Mouse (Mus musculus) frontal cortex, adult (tissue): ENCODE data around the gene Mfsd12.

Experiments
- ATAC-seq: cut with Nextera tagmentation; 2 replicates; pipeline ENCODE4 v1.9.2; 2017; ENCODE audit warnings: mild to moderate bottlenecking, moderate library complexity, mixed read lengths; ENCODE audit not compliant: low TSS enrichment

Gene Mfsd12

DNA sequence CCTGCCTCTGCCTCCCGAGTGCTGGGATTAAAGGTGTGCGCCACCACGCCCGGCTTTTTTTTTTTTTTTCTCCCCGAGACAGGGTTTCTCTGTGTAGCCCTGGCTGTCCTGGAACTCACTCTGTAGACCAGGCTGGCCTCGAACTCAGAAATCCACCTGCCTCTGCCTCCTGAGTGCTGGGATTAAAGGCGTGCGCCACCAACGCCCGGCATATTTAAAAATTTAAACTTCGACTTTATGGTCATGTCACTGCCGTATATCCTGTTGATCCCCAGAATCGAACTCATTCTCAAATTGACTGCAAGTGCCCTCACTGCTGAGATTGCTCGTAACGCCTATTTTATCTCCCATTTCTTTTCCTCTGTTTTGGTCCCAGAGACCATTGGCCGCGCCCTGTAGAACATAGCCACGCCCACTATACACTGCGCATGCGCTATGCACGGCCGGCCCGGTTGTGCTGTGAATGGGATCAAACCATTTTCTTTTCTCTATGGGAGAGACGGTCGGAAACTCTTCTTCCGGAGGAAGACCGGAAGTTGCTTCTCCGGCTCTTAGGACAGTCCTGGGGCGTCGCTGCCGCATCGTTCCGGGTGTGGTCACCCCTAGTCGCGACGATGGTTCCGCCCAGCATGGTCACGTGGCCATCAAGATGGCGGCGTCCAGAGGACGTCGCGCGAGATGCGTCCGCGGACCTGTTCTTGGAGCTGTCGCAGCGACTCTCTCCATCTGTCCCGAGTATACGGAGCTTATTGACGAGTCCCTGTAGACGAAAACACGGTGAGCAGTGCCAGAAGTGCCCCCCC is 26.7 kb downstream of the Mfsd12 start, which contains the start of the genes Dohh and Gm48551:
TSS of gene Dohh (plus strand) at position 627 of the 803 bp plus-strand sequence.
TSS of gene Gm48551 (plus strand) at position 665 of the 803 bp plus-strand sequence.
- ATAC-seq: peak; percentile 96

DNA sequence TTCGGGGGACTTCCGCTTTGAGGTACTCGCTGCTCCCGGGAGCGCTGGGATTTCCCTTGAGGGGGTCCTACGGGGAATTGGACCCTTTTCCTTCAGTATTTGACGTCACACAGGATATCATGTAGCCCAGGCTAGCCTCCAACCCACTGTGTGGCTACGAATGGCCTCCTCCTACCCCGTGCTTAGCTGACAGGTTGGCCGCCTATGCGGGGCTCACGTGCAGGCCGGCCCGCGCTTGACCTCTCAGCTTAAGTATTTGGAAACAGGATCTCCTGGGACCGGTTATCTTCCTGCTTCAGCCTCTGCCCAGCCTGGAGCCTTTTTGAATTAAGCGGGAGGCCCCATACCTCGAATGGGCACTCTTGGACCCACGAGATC is 27.3 kb downstream of the Mfsd12 start:
- 0 out of 2 replicates have a peak, but pooled peaks have one; percentile 0 for ATAC-seq

DNA sequence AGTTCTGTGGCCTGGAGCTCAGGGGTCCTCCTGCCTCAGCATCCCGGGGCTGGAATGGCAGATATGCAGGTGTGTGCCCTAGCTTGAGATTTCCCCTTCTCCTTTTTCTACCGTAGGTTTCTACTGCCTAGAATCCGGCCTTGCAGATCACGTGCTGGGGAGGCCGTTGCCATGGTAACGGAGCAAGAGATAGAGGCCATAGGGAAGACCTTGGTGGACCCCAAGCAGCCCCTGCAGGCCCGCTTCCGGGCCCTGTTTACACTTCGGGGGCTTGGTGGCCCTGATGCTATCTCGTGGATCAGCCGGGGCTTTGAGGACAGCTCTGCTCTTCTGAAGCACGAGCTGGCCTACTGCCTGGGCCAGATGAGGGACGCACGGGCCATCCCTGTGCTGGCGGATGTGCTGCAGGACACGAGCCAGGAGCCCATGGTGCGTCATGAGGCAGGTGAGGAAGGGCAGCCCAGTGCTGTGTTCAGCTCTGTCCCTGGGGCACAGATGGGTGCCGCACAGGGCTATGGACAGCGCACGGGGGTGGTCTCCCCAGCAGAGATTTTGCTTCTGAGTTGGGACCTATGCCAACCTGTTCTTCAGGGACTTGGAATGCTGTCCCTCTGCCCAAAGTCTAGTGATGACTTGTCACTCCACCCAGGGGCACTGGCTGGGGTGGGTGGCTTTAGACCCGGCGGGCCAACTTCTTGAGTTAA is 28.5 kb downstream of the Mfsd12 start:
- no peak for ATAC-seq

DNA sequence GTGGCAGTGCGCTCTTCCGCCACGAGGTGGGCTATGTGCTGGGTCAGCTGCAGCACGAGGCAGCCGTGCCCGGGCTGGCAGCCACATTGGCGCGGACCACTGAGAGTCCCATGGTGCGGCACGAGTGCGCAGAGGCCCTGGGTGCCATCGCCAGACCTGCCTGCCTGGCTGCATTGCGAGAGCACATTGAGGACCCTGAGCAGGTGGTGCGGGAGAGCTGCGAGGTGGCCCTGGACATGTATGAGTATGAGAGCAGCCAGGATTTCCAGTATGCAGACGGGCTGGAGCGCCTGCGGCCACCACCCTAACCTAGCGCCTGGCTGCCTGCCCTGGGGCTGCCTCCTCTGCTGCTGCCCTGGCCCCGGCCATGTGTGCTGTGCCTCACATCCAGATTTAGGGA is 30.4 kb downstream of the Mfsd12 start:
- no peak for ATAC-seq

DNA sequence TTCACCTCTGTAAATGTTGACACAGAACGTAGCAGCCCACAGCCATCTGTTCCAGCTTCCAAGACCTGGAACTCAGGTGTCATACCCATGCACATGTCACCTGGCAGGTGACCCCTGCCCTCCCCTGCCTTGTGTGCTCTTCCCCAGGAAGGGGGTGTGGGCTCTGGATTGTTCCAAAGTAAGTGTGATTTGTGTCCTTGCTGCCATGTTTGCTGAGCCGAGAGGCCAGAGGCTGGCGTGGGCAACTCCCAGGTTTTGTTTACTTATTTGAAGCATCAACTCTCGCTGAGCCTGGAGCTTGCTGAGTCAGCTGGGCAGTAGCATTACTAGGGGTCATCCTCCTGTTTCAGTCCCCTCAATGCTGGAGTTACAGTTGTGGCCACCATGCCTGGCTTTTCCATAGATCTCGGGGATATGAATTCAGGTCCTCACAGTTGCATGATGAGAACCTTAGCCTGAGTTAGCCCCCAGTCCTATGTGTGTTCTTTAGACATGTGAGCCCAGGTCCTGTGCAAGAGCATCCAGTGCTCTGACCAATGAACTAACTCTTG is 31.3 kb downstream of the Mfsd12 start, which contains the start of gene Gm48552:
TSS of gene Gm48552 (plus strand) at position 501 of the 551 bp plus-strand sequence.
- ATAC-seq: no peak

DNA sequence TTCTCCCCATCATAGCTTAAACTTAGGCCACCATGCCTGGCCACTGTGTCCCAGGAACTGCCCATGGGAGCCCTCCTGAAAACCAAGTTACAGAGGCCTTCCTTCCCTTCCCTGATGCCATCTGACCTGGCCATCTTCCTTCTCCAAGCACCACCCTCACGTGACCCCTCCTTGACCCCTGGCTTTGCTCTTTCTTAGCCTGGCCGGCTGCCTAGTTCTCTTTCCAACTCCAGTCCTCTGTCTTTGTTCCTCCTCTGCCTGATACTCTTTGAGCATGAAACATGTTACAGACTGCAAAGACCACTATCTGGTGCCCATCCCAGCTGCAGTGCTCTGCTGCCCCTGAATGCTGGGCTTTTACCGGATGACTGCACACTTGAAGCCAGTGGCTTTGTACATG is 32.1 kb downstream of the Mfsd12 start:
- no peak for ATAC-seq

DNA sequence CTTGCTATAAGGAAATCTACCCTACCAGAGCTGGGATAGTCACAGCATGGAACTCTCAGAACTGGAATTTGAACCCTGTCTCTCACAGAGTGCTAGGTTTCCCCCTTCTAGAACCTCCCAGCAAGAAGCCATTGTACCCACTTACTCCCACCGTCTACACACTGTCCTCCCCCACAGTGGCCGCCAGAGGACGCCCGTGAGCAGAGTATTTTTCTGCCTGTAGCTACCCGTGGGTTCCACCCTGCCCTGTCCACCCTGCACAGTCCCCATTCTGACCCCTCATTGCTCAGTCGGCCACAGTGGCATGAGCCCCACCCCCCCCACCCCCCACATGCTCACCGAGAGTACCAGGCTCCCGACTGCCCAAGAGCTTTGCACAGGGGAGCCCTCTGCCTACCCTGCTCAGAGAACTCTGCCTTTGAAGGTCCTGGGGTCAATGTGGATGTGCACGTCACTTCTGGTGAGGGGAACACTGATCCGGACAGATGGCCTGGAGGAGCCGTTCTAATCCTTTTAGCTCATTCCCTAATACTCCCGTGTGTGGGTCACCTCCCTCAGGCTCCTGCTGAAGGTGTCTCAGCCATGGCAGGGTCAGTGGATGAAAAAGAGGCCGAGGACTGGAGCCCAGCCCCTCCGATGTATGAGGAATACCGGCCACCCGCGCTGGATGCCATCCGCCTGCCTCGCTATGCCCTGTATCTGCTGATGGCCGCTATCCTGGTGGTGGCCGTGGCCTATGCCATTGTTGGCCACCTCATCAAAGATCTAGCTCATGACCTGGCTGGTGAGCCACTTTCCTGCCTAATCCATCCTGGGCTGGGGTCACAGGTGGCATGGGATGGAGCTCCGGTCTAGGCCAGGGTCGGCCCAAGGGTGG is 32.7 kb downstream of the Mfsd12 start:
- ATAC-seq: peak; percentile 48

DNA sequence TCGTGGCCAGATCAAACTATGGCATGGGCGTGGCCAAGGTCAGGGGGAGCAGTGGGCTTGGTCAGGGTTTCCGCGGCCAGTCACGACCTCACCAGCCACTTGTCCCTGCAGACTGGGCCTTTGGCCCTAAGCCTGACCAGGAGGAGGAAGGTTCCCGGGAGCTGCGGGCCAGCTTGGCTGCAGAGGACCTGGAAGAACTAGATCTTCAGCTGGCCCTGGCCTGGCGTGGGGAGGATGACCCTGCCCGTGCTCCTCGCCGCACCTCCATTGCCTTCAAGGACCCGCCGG is 33.3 kb downstream of the Mfsd12 start:
- ATAC-seq: no peak

DNA sequence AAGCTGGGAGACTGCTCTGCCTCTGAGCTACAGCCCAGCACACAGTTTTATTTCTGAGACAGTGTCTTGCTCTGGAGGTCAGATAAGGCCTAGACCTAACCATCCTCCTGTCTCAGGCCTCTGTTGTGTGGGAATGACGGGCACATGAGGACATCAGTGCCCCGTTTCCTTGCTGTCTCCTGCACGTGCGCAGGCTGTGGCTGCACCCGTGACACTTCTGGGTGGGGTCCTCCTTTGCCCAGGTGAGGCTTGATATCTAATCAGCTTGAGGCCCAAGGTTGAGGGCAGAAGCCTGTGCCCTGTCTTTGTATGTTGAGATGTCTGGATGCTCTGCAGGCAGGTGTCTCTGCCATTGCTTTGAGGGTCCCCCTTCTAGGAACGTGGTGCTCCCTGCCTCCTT is 35.0 kb downstream of the Mfsd12 start:
- ATAC-seq: no peak

DNA sequence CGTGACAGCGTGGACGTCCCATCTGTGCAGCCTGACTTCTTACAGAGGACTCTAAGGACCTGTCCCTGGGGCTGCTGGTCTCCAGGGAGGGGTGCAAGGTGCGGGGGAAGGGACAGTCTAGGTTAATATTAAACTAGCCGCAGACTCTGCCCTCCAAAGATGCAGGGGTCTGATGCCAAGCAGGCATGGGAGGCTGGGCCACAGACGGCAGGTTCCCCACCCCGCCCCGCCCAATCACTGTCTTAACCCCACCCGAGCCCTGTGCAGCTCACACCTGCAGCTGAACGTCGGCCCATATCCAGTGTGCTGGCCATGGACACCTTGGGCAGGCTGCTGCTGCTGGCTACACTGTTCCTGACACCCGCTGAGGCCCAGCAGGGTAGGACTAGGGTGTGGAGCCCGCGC is 35.5 kb downstream of the Mfsd12 start, which contains the start of gene Smim24:
TSS of gene Smim24 (plus strand) at position 271 of the 405 bp plus-strand sequence.
- ATAC-seq: no peak

DNA sequence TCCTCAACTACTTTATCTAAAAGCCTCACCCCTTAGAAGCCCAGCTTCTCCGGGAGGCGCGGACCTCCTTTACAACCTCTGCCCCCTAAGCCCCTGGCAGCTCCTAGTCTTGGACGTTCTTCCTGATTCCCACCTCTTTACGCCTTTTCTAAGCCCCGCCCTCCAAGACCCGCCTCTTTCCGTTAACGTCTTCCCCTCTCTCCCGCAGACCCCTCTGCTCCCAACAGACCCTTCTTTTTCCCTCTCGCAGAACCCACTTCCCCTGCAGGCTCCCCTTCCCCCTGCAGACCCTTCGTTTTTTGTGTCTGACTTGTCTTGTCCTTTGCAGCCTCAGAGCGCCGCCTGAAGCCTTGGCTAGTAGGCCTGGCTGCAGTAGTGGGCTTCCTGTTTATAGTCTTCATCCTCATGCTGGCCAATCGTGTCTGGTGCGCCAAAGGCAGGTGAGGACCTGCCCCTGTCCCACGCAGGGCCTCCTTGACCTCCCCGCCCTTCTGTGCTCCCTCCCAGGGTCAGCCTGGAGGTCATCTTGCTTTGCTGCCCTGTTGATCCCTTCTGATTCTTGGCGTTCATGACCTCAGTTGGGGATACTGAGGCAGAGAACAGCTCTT is 36.3 kb downstream of the Mfsd12 start:
- ATAC-seq: no peak

DNA sequence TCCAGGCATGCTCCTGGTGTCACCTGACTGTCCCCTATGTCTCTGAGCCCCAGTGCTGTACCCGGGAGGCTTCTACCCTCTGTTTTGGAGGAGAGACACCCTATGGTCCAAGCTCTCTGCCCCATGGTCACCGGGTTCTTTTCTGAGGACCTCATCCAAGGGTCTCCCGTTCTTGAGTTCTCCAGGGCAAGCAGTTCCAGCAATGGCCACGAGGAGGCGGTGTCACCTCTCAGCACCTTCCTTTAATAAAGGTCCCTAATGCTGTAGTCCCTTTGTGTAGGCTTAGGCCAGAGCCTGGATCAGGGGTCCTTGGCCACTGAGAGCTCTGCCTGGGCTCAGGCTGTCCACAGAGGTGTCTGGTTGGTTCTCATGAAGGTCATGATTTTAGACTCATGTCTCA is 37.8 kb downstream of the Mfsd12 start:
- ATAC-seq: no peak

DNA sequence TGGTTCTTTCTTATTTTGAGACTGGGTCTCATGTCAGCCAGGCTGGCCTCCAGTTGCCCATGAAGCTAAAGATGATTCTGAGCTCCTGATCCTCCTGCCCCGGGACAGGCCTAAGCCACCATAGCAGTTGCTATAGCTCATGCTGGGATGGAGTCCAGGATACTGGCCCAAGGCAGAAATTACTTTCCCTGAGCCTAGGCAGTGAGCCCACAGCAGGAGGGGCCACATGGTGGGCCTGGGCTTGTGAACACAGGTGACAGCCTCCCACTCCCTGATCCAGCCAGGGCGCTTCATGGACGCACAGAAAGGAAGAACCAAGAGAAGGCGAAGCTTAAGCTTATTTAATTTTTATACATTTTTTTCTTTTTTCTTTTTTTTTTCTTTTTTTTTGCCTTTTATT is 38.6 kb downstream of the Mfsd12 start:
- ATAC-seq: no peak

DNA sequence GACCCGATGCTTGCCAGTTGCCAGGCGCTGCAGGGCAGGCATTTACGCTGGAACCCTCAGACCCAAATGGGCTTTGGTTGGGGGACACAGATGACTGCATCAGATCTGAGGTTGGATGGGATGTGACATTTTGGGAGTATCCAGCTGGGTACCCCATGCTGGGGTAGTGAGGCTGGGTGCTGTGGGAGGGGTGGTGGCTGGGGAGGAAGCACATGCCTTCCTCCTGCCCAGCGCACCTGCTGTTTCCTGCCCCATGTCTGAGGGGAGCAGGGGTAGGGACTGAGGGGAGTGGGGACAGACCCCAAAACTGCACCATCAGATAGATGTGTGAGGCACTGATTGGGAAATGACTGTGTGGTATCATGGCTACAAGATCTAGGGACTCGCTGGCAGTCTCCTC is 39.5 kb downstream of the Mfsd12 start:
- ATAC-seq: no peak

DNA sequence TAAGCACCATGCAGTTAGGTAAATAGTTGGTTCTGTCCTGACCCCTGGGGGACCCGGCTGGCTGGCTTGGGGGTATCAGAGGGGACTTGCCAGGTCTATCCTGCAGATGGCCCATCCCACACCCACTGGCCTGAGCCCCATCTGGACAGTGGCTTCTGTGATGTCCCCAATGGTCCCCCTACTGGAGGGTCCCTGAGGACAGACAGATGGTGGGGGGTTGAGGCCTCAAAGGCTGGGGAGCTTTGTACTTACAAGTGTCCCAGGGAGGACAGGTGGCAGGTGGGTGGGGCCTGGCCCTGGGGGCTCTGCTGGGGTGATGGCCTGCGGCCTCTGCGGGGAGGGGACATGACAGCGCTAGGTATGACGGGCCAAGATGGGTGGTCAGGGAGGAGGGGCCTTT is 42.0 kb downstream of the Mfsd12 start:
- ATAC-seq: no peak

DNA sequence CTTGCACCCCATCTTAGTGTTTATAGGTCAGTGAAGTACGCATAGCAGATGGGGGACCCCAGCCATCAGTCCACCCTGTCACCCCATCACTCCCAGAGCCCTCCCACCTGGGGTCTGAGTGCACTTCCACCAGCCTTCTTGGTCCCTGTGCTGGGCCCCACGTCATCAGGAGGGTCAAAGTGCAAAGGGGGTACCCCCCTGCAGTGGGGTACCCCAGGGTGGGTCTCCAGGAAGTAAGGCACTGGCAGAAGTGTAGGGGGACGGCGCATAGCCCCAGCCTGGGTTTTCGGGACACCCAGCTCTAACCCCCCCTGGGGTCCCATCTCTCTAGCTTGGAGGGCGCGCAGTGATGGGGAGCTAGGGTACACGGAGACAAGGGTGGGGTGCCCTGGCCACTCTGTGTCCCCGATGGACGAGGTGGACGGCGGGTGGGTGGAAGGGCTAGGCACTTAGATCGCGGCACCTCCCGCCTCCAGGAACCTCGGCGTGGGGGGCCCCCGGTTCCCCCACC is 42.6 kb downstream of the Mfsd12 start:
- ATAC-seq: no peak

DNA sequence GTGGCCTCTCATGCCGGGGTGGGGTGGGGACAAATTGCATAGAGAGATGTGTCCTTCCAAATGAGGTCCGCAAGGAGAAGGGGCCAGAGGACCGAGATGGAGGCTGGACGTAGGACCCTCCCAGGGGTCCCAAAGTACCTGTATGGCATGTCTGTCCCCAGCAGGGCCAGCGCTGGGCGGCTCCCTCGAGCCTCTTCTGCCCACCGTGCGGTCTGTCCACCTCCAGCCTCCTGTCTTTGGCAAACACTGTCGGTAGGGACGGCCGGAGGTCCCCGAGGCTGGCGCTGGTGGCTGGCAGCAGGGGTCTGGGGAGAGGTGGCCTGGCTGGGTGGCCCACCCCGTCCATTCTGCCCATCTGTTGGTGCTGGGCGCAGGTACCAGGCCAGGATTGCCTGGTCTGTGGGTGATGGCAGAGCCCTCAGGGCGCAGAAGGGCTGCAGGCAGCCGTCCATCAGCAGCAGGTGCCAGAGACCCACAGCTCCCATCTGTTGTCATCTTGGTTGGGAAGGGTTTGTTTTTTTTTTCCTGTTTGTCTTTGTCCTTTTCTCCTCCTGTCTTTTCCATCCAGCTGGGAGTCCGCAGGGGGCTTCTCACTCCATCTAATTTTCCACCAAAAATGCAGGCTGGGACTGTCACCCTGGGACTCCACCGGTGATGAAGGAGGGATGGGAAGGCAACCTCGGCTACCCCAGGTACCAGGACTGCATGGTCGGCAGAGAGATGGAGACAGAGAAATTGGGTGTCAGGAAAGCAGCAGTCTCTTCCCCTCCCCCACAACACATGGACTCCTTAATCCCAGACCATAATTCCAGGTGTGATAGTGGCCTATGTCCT is 43.3 kb downstream of the Mfsd12 start:
- no peak for ATAC-seq

DNA sequence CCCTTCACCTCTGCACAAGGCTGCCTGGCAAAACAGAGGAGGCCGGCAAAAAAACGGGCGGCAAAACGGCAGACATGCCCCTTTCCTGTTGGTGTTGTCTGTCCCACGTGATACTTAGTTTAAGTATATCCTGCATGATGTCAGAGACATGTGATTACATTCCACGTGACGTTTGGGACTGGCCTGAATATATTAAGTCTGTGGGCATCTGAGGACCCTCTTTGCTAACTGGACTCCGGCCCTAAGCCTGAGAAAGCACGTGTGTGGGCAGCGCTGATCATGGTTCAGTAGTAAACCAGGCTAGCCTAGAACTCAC is 43.9 kb downstream of the Mfsd12 start:
- peak; percentile 14 for ATAC-seq

DNA sequence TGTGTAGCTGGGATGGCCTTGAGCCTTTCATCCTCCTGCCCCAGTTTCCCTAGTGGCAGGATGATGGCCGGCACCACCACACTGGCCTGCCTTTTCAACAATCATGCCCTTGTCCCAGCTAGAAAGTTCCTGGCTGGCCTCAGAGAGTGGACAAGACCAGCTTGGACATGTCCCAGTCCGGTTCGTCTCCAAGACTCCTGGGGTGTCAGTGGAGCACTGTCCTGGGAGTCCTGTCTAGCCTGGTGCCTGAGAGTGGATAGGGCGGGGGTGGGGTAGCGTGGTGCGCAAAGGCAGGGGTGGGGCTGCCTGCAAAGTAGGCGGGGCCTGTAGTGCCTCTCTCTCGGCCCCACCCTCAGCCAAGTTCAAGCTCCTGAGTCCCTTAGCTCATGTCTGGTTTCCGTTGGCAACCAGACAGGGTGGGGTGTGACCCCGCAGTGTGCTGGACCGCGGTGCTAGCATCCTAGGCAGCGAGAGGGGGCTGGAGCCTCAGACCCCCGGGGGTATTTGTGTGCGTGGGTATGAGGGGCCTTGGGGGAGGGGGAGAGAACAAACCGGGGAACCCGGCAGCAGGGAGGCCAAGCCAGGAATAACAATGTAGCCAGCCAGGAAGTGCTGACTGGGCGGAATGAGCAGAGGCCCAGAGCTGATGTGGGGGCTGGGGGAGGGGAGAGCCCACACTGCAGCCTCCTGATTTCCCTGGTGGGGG is 44.4 kb downstream of the Mfsd12 start:
- peak; percentile 35 for ATAC-seq

DNA sequence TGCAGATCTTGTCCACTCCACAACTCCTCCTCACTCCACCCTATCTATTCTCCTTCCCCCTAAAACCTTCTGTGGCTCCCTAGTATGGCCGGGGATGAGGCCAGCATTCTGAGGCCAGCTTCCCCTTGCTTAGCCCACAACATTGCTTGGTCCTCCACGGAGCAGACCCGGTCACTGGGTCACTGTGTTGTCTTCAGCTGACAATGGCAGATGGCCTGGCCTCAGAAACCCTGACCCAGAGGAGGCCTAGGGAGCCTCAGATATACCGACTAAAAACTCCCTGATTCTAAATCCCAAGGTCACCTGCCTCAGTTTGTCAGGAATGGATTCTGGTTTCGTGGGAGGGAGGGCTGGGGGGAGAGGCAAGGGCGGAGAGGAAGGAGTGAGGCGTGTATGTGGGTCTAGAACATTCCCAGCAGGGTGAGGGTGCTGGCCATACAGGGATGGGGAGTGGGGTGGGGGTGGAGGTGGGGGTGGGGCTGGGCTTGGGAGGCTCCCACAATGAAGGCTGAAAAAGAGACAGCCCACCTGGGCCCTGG is 45.0 kb downstream of the Mfsd12 start:
- ATAC-seq: no peak
